Mouse (Mus musculus) heart, adult 2 months (tissue): ENCODE measurements around the gene Lgals2.
A peak's percentile ranks its signal among the peaks of the same experiment; 100 is the strongest.

Experiments
- CTCF ChIP-seq: fragments of 200-600 bp; IDR thresholded peaks from 2 replicates; pipeline ENCODE4 v1.8.1; 2022; ENCODE audit warnings: antibody characterized with exemption, mild to moderate bottlenecking, moderate library complexity
- EP300 ChIP-seq: fragments of 200-500 bp; IDR thresholded peaks from 2 replicates; pipeline ENCODE4 v1.6.1; 2011; ENCODE audit warnings: low read depth, low read length, control low read depth; ENCODE audit not compliant: insufficient read depth
- POLR2A ChIP-seq: fragments of 200-500 bp; IDR thresholded peaks from 2 replicates; pipeline ENCODE4 v1.6.1; 2011; ENCODE audit warnings: mild to moderate bottlenecking, low read depth, low read length, control low read depth; ENCODE audit not compliant: insufficient read depth

DNA sequence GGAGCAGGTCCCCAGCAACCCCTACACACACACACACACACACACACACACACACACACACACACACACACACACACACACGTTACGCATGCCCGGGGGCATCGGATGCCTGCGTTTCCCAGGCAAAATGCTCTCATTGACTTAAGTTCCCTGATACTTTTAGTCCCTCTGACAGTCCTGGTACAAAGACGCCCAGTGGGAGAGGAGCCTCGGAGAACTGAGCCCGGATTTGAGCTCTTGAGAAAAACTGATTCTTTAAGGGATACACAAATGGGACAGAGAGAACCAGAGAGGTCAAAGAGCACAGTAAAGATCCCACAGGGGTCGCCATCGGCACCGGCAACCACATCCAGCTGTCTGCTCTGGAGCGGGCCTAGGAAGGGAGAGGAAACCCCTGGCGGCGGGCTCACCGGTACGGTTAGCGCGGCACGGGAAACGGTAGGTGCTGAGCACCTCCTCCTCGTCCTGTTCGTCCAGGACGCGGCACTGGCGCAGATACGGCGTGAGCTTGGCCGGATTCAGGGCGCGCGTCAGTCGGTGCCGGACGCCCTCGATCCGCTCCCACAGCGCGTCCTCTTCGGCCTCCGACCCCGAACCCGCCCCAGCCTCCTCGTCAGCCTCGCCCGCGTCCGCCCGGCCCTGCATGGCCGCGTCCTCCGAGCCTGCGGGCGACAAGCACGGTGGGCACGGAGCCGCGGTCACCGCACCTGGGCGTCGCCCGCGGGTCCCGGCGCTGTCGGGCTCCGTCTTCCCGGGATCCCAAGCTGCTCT is 53.2 kb downstream of the Lgals2 start:
- peak; percentile 48 for TF ChIP-seq CTCF
- no peak for TF ChIP-seq POLR2A
- TF ChIP-seq EP300 = no peak
